Mouse (Mus musculus) CH12.LX (cell line): ENCODE measurements around the gene Cckbr. TPM values are rescaled to one million over a fixed set of nuclear protein-coding genes. Genes with fewer than 3 reads are reported as not detected.

Source experiments
- DNase-seq: peaks from one replicate; pipeline ENCODE4 v3.0.0-alpha.2; 2013; ENCODE audit errors: extremely low read depth
- H3K27ac ChIP-seq: 2 replicates; pipeline ENCODE4 v1.5.1; 2012; ENCODE audit warnings: low read depth, mild to moderate bottlenecking, control low read depth, moderate library complexity; ENCODE audit not compliant: insufficient read depth
- H3K27me3 ChIP-seq: replicated peaks from 2 replicates; pipeline ENCODE3; 2012; ENCODE audit warnings: inconsistent platforms
- H3K36me3 ChIP-seq, 2 experiments: replicated peaks in 1 of 2; 2 replicates each; pipeline versions ENCODE3 to v1.6.1; 2012; ENCODE audit warnings: inconsistent platforms in 1 of 2, low read length in 1 of 2, mild to moderate bottlenecking in 1 of 2, mixed read lengths in 1 of 2, moderate library complexity in 1 of 2; ENCODE audit not compliant: control insufficient read depth in 1 of 2, insufficient read depth in 1 of 2
- H3K4me1 ChIP-seq, 2 experiments: 2 replicates each; pipeline ENCODE4 v1.6.1; 2012; ENCODE audit warnings: inconsistent platforms in 1 of 2, moderate library complexity in 1 of 2; ENCODE audit not compliant: insufficient read depth in 2 of 2, control insufficient read depth in 1 of 2
- H3K4me2 ChIP-seq: 2 replicates; pipeline ENCODE4 v1.6.1; 2012; ENCODE audit warnings: low read depth, mild to moderate bottlenecking, control low read depth; ENCODE audit not compliant: poor library complexity, insufficient read depth, severe bottlenecking
- H3K4me3 ChIP-seq, 3 experiments: fragments of 150-350 bp in 1 of 3; sonication (generic) in 1 of 3; replicated peaks in 1 of 3; 2 replicates each; pipeline versions ENCODE3 to v1.5.1; 2011 to 2012; ENCODE audit warnings: low read depth in 2 of 3, low read length in 2 of 3, mild to moderate bottlenecking in 2 of 3, moderate library complexity in 2 of 3, control low read depth in 1 of 3, improper control_type of control experiment in 1 of 3, inconsistent platforms in 1 of 3, mixed read lengths in 1 of 3; ENCODE audit not compliant: poor library complexity in 1 of 3
- H3K79me2 ChIP-seq: replicated peaks from 2 replicates; pipeline ENCODE4 v1.6.1; 2012; ENCODE audit warnings: mild to moderate bottlenecking, moderate library complexity; ENCODE audit not compliant: control insufficient read depth, poor library complexity, insufficient read depth, severe bottlenecking; ENCODE audit errors: extremely low read depth
- H3K9ac ChIP-seq: 2 replicates; pipeline ENCODE4 v1.6.1; 2012; ENCODE audit warnings: low read depth, mild to moderate bottlenecking, control low read depth, moderate library complexity; ENCODE audit not compliant: insufficient read depth
- H3K9me3 ChIP-seq: replicated peaks from 2 replicates; pipeline ENCODE3; 2012; ENCODE audit warnings: low read length, inconsistent platforms, mixed read lengths
- BHLHE40 ChIP-seq: IDR thresholded peaks from 2 replicates; pipeline ENCODE4 v1.6.1; 2011; ENCODE audit warnings: mild to moderate bottlenecking, low read depth, low read length, improper control_type of control experiment
- CHD1 ChIP-seq: IDR thresholded peaks from 2 replicates; pipeline ENCODE4 v1.6.1; 2012; ENCODE audit warnings: low read depth, low read length, improper control_type of control experiment, inconsistent platforms
- CHD2 ChIP-seq: IDR thresholded peaks from 2 replicates; pipeline ENCODE4 v1.6.1; 2011; ENCODE audit warnings: low read length, improper control_type of control experiment
- HCFC1 ChIP-seq: IDR thresholded peaks from 2 replicates; pipeline ENCODE4 v1.6.1; 2012; ENCODE audit warnings: low read depth, mild to moderate bottlenecking, inconsistent platforms, low read length, improper control_type of control experiment
- JUN ChIP-seq: IDR thresholded peaks from 2 replicates; pipeline ENCODE4 v1.6.1; 2011; ENCODE audit warnings: low read depth, mild to moderate bottlenecking, low read length, improper control_type of control experiment, moderate library complexity; ENCODE audit not compliant: insufficient read depth
- KAT2A ChIP-seq: IDR thresholded peaks from 2 replicates; pipeline ENCODE4 v1.6.1; 2012; ENCODE audit warnings: low read length, improper control_type of control experiment, inconsistent platforms; ENCODE audit not compliant: insufficient replicate concordance
- MAX ChIP-seq: IDR thresholded peaks from 2 replicates; pipeline ENCODE4 v1.6.1; 2011; ENCODE audit warnings: low read length, improper control_type of control experiment
- MAZ ChIP-seq: IDR thresholded peaks from 2 replicates; pipeline ENCODE4 v1.6.1; 2012; ENCODE audit warnings: low read depth, mild to moderate bottlenecking, inconsistent platforms, low read length, improper control_type of control experiment, moderate library complexity
- MEF2A ChIP-seq: IDR thresholded peaks from 2 replicates; pipeline ENCODE4 v1.6.1; 2014; ENCODE audit warnings: low read depth, mild to moderate bottlenecking, inconsistent platforms, low read length, improper control_type of control experiment, borderline replicate concordance
- POLR2A ChIP-seq: IDR thresholded peaks from 2 replicates; pipeline ENCODE4 v1.6.1; 2011; ENCODE audit warnings: low read depth, mild to moderate bottlenecking, improper control_type of control experiment, low read length
- RAD21 ChIP-seq: IDR thresholded peaks from 2 replicates; pipeline ENCODE4 v1.6.1; 2011; ENCODE audit warnings: low read depth, mild to moderate bottlenecking, low read length, improper control_type of control experiment, moderate library complexity
- SIN3A ChIP-seq: IDR thresholded peaks from 2 replicates; pipeline ENCODE4 v1.6.1; 2012; ENCODE audit warnings: low read length, improper control_type of control experiment, inconsistent platforms
- TBP ChIP-seq: conservative IDR thresholded peaks from 2 replicates; pipeline ENCODE4 v1.6.1; 2011; ENCODE audit warnings: low read depth, low read length, improper control_type of control experiment
- TCF12 ChIP-seq: IDR thresholded peaks from 2 replicates; pipeline ENCODE4 v1.6.1; 2014; ENCODE audit warnings: low read depth, mild to moderate bottlenecking, inconsistent platforms, low read length, improper control_type of control experiment
- USF1 ChIP-seq: IDR thresholded peaks from 2 replicates; pipeline ENCODE4 v1.6.1; 2014; ENCODE audit warnings: low read depth, mild to moderate bottlenecking, inconsistent platforms, low read length, improper control_type of control experiment
- ZC3H11A ChIP-seq: IDR thresholded peaks from 2 replicates; pipeline ENCODE4 v1.6.1; 2012; ENCODE audit warnings: low read depth, mild to moderate bottlenecking, inconsistent platforms, low read length, improper control_type of control experiment
- ZKSCAN1 ChIP-seq: IDR thresholded peaks from 2 replicates; pipeline ENCODE4 v1.6.1; 2012; ENCODE audit warnings: low read depth, inconsistent platforms, low read length, improper control_type of control experiment, borderline replicate concordance
- ZMIZ1 ChIP-seq: IDR thresholded peaks from 2 replicates; pipeline ENCODE4 v1.6.1; 2012; ENCODE audit warnings: low read depth, mild to moderate bottlenecking, inconsistent platforms, low read length, improper control_type of control experiment
- ZNF384 ChIP-seq: IDR thresholded peaks from 2 replicates; pipeline ENCODE4 v1.6.1; 2012; ENCODE audit warnings: low read depth, low read length, improper control_type of control experiment, inconsistent platforms
- dilution Hi-C: fragments of 300-500 bp; cut with MboI; formaldehyde crosslinking; loops from 2 replicates; pipeline ENCODE4 v1.14.3; 2020; ENCODE audit warnings: low sequenced_read_pairs; ENCODE audit not compliant: extremely low pct_unique_long_range_greater_than_20kb, extremely low pct_ligation_motif_present
- in situ Hi-C: fragments of 300-500 bp; cut with MboI; formaldehyde crosslinking; loops from 3 replicates; pipeline ENCODE4 v1.14.3; 2019; ENCODE audit warnings: low sequenced_read_pairs, low pct_ligation_motif_present, low pct_unique_long_range_greater_than_20kb, mixed read lengths
- polyA plus RNA-seq: library from polyadenylated mRNA; unstranded; fragments of >175 nt; gene quantifications from 2 replicates; pipeline ENCODE4 v1.2.1, GENCODE M21; 2012; ENCODE audit warnings: low read depth; ENCODE audit not compliant: insufficient read length
- total RNA-seq, 2 experiments: library from RNA; depleted of rRNA; stranded (reverse); fragments of 300-350 nt in 1 of 2; fragments of >200 nt in 1 of 2; gene quantifications; 2 replicates each; pipeline ENCODE4 v1.2.3; 2012 to 2014

Cckbr gene
- total and polyA plus RNA-seq, 3 experiments, result not detected

- Histone ChIP-seq H3K4me1 (peaks cover 0 to 9% of the 10 kb centered on the region in 2 experiments; a peak in 2 of 4 replicates), H3K27me3 (no peaks in the 10 kb centered on the region), H3K27ac (no peak overlapping the region), H3K9ac (no peak overlapping the region), H3K79me2 (no peaks in the 10 kb centered on the region), H3K4me2 (no peak overlapping the region), H3K36me3 (no peaks in the 10 kb centered on the region), H3K4me3 (no peak overlapping the region)
- dilution Hi-C loops, result no loop called here
- DNase-seq, result peak; percentile 20
- in situ Hi-C loops, result no loop called here
- TF ChIP-seq HCFC1 (no peak), BHLHE40 (peak; percentile 62)
- TF ChIP-seq, all 38 proteins: peak for 1
- no peaks in the 10 kb centered on the region for H3K9me3 ChIP-seq
These were observed 93.8 kb downstream of the Cckbr start for GRCm38 (mm10) chr7:105519336-105519735.

GRCm38 (mm10) chr7:105519771-105520170 lies 94.2 kb downstream of the Cckbr start:
- Histone ChIP-seq H3K9ac (no peak overlapping the region), H3K79me2 (no peaks in the 10 kb centered on the region), H3K27me3 (no peaks in the 10 kb centered on the region), H3K9me3 (no peaks in the 10 kb centered on the region), H3K4me2 (no peak overlapping the region), H3K36me3 (no peaks in the 10 kb centered on the region), H3K4me3 (no peak overlapping the region), H3K27ac (no peak overlapping the region), H3K4me1 (peaks cover 0 to 9% of the 10 kb centered on the region in 2 experiments; a peak in 2 of 4 replicates)
- DNase-seq, result no peak
- in situ Hi-C loops, result loop anchor here (10.0 kb wide), 2 partner anchors 45 to 115 kb away; partner anchors contain the start of genes Cnga4 and Fam160a2
- dilution Hi-C loops, result no loop called here
- no peak for TF ChIP-seq ZMIZ1
- TF ChIP-seq RAD21, result no peak
- TF ChIP-seq MEF2A, result no peak
- no peak for TF ChIP-seq TCF12
- no peak for TF ChIP-seq CHD1
- no peak for TF ChIP-seq JUN
- no peak for TF ChIP-seq MAX
- TF ChIP-seq SIN3A, result no peak
- TF ChIP-seq USF1, result no peak
- no peak for TF ChIP-seq CHD2
- no peak for TF ChIP-seq ZKSCAN1
- no peak for TF ChIP-seq ZNF384
- no peak for TF ChIP-seq KAT2A
- no peak for TF ChIP-seq TBP
- TF ChIP-seq ZC3H11A, result no peak
- TF ChIP-seq MAZ, result no peak
- no peak for TF ChIP-seq POLR2A
